Mouse (Mus musculus): Measurements from ENCODE around the gene Polrmt.

- TF ChIP-seq ETS1 (conservative IDR thresholded peaks at IDR 0.05; ENCODE audit: low read depth, low read length) = 0 out of 2 replicates have a peak, but pooled peaks have one; percentile 15
- TF ChIP-seq ZMIZ1 (IDR thresholded peaks at IDR 0.05; ENCODE audit: low read depth, low read length) = no peak
- no peak for TF ChIP-seq HCFC1 (IDR thresholded peaks at IDR 0.05; ENCODE audit: low read depth, low read length)
- TF ChIP-seq MAZ (IDR thresholded peaks at IDR 0.05; ENCODE audit: low read depth, low read length) = no peak
- no peak for TF ChIP-seq CTCF (conservative IDR thresholded peaks at IDR 0.05 in 1 of 2, IDR thresholded peaks at IDR 0.05 in 1 of 2; ENCODE audit: low read depth in 2 of 2, low read length in 2 of 2)
Measured at GRCm38 (mm10) chr10:79706406-79707094, 39.8 kb downstream of the Polrmt start.
